Mouse (Mus musculus): ENCODE results near the gene Sfrp2. TPM values are rescaled to one million over a fixed set of nuclear protein-coding genes. Genes with fewer than 3 reads are reported as not detected.

Gene Sfrp2
- polyA plus RNA-seq, 1 experiment from 2014 or later: 32.6 TPM

DNA sequence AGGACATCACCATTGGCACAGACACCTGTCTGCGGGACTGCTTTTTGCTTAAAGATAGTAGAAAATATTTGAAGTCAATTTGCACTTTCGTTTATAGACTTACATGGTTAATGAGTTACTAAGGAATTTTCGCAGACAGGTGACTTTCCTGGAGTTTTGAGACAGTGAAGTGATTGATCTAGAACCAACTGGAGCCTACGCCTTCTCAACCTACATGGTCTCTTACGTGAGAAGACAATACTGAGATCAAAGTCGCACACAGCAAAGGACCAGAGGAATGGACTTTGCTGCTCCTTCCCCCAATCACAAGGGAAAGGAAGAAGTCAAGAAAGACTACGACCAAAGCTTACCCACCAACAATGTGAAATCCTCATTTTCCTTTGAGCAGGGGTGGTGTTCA lies 33.4 kb downstream of the Sfrp2 start:
- Histone ChIP-seq H3K4me2 (no peak overlapping the region), H3K4me1 (ENCODE audit: control insufficient read depth, insufficient read depth, low read length) (no peaks in the 10 kb centered on the region), H3K9me3 (replicated peaks; ENCODE audit: control insufficient read depth, low read length) (no peaks in the 10 kb centered on the region), H3K9ac (ENCODE audit: low read depth, low read length) (no peak overlapping the region), H3K36me3 (ENCODE audit: control insufficient read depth, insufficient read depth, low read length) (no peaks in the 10 kb centered on the region), H3K4me3 (ENCODE audit: low read depth, low read length) (no peak overlapping the region), H3K27me3 (ENCODE audit: control insufficient read depth, insufficient read depth, low read length) (no peaks in the 10 kb centered on the region), H3K27ac (ENCODE audit: low read depth, low read length) (no peak overlapping the region)
- 84% methylated on average over 7 of the region's 7 CpGs for WGBS (ENCODE audit: insufficient replicate concordance)
- no peak for ATAC-seq (replicated peaks; ENCODE audit: insufficient number of reproducible peaks, low FRiP score, low TSS enrichment)

DNA sequence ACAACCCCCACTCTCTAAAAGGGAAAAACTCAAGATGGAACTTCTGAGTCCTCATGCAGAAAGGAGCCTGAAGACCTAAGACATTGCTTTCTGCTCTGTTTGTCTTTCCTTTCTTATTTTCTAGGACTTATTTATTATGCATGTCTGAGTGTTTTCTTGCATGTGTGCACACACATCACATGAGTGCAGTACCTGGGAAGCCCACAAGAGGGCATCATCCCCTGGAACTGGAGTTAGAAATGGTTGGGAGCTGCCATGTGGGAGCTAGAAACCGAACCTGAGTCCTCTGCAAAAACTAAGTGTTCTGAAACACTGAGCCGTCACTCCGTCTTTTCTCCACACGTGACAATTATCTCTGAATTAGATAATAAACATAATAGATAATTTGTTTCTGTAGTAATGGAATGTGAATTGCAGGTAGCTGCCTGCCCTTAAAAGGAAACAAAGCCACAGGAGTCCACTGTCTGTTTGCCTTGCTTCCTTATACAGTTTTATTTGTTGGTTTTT lies 35.6 kb downstream of the Sfrp2 start:
- 96% methylated on average over 4 of the region's 4 CpGs for WGBS (ENCODE audit: insufficient replicate concordance)
- no peak for ATAC-seq (replicated peaks; ENCODE audit: insufficient number of reproducible peaks, low FRiP score, low TSS enrichment)

DNA sequence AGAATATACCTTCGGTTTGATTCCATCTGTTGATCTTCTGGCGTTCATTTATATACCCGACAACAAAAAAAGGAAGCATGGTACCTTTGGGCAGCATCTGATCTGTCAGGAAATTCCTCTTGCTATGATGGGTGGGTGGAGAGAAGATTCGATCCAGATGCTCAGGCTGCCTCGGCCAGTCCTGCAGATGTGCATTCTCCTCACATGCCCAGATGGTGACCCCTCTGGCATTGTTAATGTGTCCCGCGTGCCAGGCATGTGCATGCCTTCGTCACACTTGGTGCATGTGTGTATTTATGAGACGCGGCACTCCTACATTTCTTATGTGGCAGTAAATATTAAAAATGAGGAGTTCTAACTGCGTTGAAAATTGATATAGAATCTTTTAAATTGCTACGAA lies 42.4 kb downstream of the Sfrp2 start:
- no peak overlapping the region for H3K9ac ChIP-seq (ENCODE audit: low read depth, low read length)
- ATAC-seq (replicated peaks; ENCODE audit: insufficient number of reproducible peaks, low FRiP score, low TSS enrichment): no peak
- WGBS (ENCODE audit: insufficient replicate concordance): 82% methylated on average over 12 of the region's 12 CpGs

More for the DNA sequence above, 35.6 kb downstream of the Sfrp2 start:
- H3K9me3 ChIP-seq (replicated peaks; ENCODE audit: control insufficient read depth, low read length): no peaks in the 10 kb centered on the region
- no peaks in the 10 kb centered on the region for H3K27me3 ChIP-seq (ENCODE audit: control insufficient read depth, insufficient read depth, low read length)
- H3K4me2 ChIP-seq: no peak overlapping the region
- no peaks in the 10 kb centered on the region for H3K36me3 ChIP-seq (ENCODE audit: control insufficient read depth, insufficient read depth, low read length)
- H3K27ac ChIP-seq (ENCODE audit: low read depth, low read length): no peak overlapping the region
- H3K4me3 ChIP-seq (ENCODE audit: low read depth, low read length): no peak overlapping the region
- no peak overlapping the region for H3K9ac ChIP-seq (ENCODE audit: low read depth, low read length)
- no peaks in the 10 kb centered on the region for H3K4me1 ChIP-seq (ENCODE audit: control insufficient read depth, insufficient read depth, low read length)

DNA sequence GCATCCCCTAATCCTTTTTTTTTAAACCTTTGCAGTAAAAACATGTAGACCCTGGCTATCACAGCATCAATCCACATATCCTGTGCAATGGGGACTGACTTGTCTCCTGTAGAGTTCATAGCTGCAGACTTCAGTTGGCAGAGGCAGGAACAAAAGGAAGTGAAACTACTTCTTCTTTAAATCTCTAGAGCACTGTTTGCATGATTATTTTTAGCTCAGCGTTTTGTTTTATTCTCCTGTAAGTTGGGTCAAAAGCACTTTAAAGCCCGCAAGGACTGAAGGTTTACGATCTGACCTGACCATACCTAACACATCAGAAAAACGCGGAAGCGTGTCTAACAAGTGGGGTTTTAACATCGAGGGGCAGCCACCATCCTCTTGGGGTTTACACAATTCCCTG lies 45.9 kb downstream of the Sfrp2 start:
- Histone ChIP-seq H3K36me3 (ENCODE audit: control insufficient read depth, insufficient read depth, low read length) (no peaks in the 10 kb centered on the region), H3K4me3 (ENCODE audit: low read depth, low read length) (no peak overlapping the region), H3K27ac (ENCODE audit: low read depth, low read length) (no peak overlapping the region), H3K9ac (ENCODE audit: low read depth, low read length) (no peak overlapping the region), H3K9me3 (replicated peaks; ENCODE audit: control insufficient read depth, low read length) (no peaks in the 10 kb centered on the region), H3K4me2 (no peak overlapping the region), H3K27me3 (ENCODE audit: control insufficient read depth, insufficient read depth, low read length) (no peaks in the 10 kb centered on the region), H3K4me1 (ENCODE audit: control insufficient read depth, insufficient read depth, low read length) (no peaks in the 10 kb centered on the region)
- WGBS (ENCODE audit: insufficient replicate concordance): 84% methylated on average over 7 of the region's 7 CpGs
- ATAC-seq (replicated peaks; ENCODE audit: insufficient number of reproducible peaks, low FRiP score, low TSS enrichment): no peak

More for the DNA sequence above, 42.4 kb downstream of the Sfrp2 start:
- Histone ChIP-seq H3K4me3 (ENCODE audit: low read depth, low read length) (no peak overlapping the region), H3K27ac (ENCODE audit: low read depth, low read length) (no peak overlapping the region), H3K9me3 (replicated peaks; ENCODE audit: control insufficient read depth, low read length) (no peaks in the 10 kb centered on the region), H3K4me1 (ENCODE audit: control insufficient read depth, insufficient read depth, low read length) (no peaks in the 10 kb centered on the region), H3K27me3 (ENCODE audit: control insufficient read depth, insufficient read depth, low read length) (no peaks in the 10 kb centered on the region), H3K4me2 (no peak overlapping the region), H3K36me3 (ENCODE audit: control insufficient read depth, insufficient read depth, low read length) (no peaks in the 10 kb centered on the region)

DNA sequence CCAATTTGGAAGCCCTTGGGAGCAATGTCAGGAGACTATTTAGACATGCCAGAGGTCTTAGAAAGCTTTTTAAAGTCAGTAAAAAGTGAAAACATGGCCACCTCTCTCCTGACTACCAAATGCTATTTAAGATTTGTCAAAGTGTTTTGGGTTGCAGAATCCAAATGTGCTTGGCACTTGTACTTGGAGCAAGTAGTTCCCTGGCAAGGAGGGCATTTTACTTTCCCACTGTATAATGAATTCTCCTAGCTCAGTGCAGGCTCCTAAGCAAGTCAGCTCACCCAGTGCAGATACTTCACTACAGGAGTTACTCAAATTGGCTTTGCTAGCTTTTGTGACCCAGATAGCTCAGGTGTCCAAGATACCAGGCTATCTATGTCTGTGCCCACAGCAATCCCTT lies 46.7 kb downstream of the Sfrp2 start:
- Histone ChIP-seq H3K36me3 (ENCODE audit: control insufficient read depth, insufficient read depth, low read length) (no peaks in the 10 kb centered on the region), H3K27ac (ENCODE audit: low read depth, low read length) (no peak overlapping the region), H3K4me1 (ENCODE audit: control insufficient read depth, insufficient read depth, low read length) (no peaks in the 10 kb centered on the region), H3K27me3 (ENCODE audit: control insufficient read depth, insufficient read depth, low read length) (no peaks in the 10 kb centered on the region), H3K4me2 (no peak overlapping the region), H3K4me3 (ENCODE audit: low read depth, low read length) (no peak overlapping the region), H3K9me3 (replicated peaks; ENCODE audit: control insufficient read depth, low read length) (no peaks in the 10 kb centered on the region), H3K9ac (ENCODE audit: low read depth, low read length) (no peak overlapping the region)
- no peak for ATAC-seq (replicated peaks; ENCODE audit: insufficient number of reproducible peaks, low FRiP score, low TSS enrichment)

DNA sequence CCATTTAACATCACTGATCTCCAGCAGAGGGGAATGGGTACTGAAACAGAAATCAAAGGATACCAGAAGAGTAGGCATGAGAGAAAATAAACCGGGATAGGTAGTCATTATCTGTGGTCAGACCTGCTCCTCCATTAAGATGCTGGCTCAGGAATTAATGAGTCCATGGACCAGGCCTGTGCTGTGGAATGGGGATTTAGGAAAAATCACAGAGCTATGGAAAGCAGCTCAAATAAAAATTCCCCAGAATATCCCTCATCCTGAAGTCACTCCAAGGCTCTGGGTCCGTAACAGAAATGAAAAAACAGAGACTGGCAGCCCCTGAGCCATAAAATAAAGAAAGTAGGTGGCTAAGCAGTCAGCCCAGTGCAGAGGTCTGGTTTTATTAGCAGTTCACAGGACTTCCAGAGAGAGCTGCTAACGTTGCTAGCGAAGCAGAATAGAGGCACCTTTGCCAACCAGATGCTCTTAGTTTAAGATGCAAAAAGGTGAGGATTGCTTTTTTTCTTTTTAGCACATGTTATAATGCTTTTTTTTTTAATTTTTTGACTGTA lies 50.3 kb downstream of the Sfrp2 start:
- no peaks in the 10 kb centered on the region for H3K9me3 ChIP-seq (replicated peaks; ENCODE audit: control insufficient read depth, low read length)
- H3K9ac ChIP-seq (ENCODE audit: low read depth, low read length): no peak overlapping the region
- no peaks in the 10 kb centered on the region for H3K4me1 ChIP-seq (ENCODE audit: control insufficient read depth, insufficient read depth, low read length)
- no peak overlapping the region for H3K27ac ChIP-seq (ENCODE audit: low read depth, low read length)
- no peaks in the 10 kb centered on the region for H3K27me3 ChIP-seq (ENCODE audit: control insufficient read depth, insufficient read depth, low read length)
- no peak overlapping the region for H3K4me3 ChIP-seq (ENCODE audit: low read depth, low read length)
- ATAC-seq (replicated peaks; ENCODE audit: insufficient number of reproducible peaks, low FRiP score, low TSS enrichment): no peak
- H3K36me3 ChIP-seq (ENCODE audit: control insufficient read depth, insufficient read depth, low read length): no peaks in the 10 kb centered on the region
- WGBS (ENCODE audit: insufficient replicate concordance): 76% methylated on average over 4 of the region's 4 CpGs
- no peak overlapping the region for H3K4me2 ChIP-seq

DNA sequence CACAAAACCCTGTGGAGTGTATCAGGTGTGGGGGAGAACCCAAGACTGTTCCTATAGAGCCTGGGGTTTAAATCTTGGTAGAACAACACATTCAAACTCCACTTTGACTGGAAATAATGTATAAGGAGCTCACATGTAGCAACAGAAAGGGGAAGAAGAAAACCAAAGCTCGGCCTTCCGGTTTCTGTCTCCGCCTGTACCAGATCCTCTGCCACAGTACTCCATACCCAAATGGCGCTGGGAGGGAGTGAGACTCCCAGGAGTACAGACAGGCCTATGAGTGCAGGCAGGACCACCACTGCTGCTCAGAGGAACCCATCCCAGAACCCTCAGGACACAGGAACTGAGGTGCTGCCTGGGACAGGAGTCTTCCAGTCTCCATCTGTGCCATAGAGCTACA lies 57.7 kb downstream of the Sfrp2 start:
- Histone ChIP-seq H3K4me3 (ENCODE audit: low read depth, low read length) (no peak overlapping the region), H3K27ac (ENCODE audit: low read depth, low read length) (no peak overlapping the region), H3K4me1 (ENCODE audit: control insufficient read depth, insufficient read depth, low read length) (no peaks in the 10 kb centered on the region), H3K9ac (ENCODE audit: low read depth, low read length) (no peak overlapping the region), H3K36me3 (ENCODE audit: control insufficient read depth, insufficient read depth, low read length) (no peaks in the 10 kb centered on the region), H3K9me3 (replicated peaks; ENCODE audit: control insufficient read depth, low read length) (no peaks in the 10 kb centered on the region), H3K4me2 (no peak overlapping the region), H3K27me3 (ENCODE audit: control insufficient read depth, insufficient read depth, low read length) (no peaks in the 10 kb centered on the region)
- no peak for ATAC-seq (replicated peaks; ENCODE audit: insufficient number of reproducible peaks, low FRiP score, low TSS enrichment)
- 82% methylated on average over 4 of the region's 4 CpGs for WGBS (ENCODE audit: insufficient replicate concordance)

Other genes with a start within 250 kb of the Sfrp2 start
- gene Tlr2, start 75.4 kb downstream of the Sfrp2 start, polyA plus RNA-seq (2014; fragmentation: Nextera tagmentation; extraction: Ambion mirVana): 2.3 and 2.6 TPM in 2 replicates